Mouse (Mus musculus) megakaryocyte, adult 5-6 weeks (primary cell): ENCODE measurements at regions not wholly inside any gene's neighbourhood (a gene's known extent, or its start where the extent isn't known, plus 50 kb on each side); places are given as distances from the start of the nearest gene placed in this dataset.

ENCODE experiments used
- ATAC-seq: 2 replicates; pipeline ENCODE4 v1.8.0; 2016; ENCODE audit warnings: mild to moderate bottlenecking, inconsistent platforms; ENCODE audit not compliant: poor library complexity, severe bottlenecking

DNA sequence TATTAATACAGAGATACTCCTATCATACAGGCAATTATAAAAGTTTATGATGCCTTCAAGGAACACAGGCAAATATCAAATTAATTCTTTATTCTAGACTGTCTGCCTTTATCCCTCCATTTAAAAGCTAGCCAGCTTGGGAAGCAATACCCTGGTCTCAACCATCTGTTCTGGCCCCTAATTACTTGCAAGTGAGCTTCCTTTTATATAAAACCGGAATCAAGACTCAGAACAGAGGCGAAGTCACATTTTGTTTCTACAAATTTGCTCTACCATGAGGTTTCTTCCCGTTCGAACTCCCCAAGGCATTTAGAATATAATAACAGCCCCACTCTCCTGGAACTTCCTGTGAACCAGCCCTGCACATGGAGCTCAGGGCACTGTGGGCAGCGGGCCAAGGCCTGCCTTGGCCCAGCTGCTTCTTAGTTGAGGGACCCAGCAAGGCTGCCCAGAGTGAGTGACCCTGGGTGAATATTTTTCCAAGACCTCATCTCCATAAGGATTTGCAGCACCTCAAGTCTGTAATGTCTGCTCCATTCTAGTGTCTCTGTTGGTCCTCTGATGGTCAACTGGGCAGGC is 355.3 kb upstream of the Gm10131 start:
- ATAC-seq: no peak

DNA sequence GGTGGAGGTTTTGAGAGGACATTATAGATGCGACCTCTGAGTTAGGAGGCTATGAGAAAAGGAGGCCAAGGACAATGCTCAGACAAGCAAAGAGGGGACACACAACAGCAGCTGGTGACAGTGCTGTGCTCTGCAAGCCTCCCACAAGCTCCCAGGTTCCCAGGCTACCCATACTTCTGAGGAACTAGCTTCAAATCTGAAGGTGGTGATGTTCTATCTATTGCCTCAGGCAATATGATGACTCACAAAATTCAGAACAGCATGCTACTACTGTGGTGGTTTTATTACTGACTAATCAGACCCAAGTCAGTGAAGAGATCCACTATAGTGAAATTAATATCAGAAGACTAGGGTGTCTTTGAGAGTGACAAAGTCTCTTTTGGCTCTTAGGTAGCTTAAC is 353.9 kb upstream of the Gm10131 start:
- ATAC-seq: no peak

DNA sequence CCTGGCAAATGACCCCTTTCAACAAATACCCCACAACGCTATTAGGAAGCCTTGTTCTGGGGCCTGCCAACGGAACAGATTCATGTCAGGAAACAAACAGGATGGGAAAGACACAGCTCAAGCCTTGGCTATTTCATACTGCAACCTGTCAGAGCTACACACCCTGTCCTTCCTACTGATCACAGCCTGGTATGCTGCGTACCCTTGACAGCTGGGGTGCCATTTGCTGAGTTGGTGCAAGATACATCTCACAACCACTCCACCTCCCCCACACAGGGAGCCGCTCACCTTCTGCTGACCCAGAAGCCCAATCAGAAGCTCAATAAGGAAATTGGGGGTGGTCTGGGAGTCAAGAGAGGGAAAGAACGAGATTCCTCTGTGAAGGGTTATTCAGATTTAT is 350.7 kb upstream of the Gm10131 start:
- no peak for ATAC-seq

GRCm38 (mm10) chr8:34458300-34458699 is 346.8 kb upstream of the Gm10131 start:
- no peak for ATAC-seq

GRCm38 (mm10) chr8:34456543-34456942 is 345.0 kb upstream of the Gm10131 start:
- ATAC-seq: no peak

DNA sequence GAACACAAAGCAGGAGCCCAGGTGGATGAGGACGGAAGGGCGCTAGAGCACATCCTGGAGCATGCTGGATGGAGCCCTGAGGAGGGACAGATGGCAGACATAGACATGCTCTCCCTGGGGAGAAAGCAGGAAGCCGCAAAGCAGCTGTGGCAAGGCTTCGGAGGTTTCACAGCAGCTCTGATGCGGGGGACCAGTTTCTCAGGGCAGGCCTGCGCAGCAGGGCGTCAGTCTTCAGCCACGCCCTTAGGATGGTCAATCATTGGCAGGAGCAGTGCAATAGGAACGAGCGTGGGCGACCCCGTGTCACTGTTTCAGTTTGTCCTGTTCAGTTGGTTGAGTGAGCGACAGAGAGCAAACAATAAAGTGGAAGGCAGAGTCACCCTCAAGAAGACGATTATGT is 343.8 kb upstream of the Gm10131 start:
- no peak for ATAC-seq

DNA sequence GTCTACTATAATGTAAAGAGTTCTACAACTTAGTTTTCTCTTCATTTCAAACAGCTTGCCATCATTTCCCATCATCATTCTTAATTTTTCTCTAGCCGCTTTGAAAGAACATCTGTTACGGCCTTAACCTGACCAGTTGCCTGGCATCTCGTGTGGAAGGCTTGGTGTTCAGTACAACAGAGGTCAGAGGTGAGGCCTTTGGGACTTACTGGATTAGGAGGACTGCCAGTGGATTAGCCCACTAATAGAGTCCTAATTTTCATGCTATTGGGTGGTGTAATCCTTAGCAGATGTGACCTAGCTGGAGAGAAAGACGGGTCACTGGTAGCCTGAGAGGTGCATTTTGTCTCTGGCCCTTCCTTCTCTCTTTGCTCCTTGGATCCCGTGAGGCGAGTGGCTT is 341.3 kb upstream of the Gm10131 start:
- ATAC-seq: no peak

- ATAC-seq: no peak
Measured at GRCm38 (mm10) chr8:34451211-34452000, 339.9 kb upstream of the Gm10131 start.

DNA sequence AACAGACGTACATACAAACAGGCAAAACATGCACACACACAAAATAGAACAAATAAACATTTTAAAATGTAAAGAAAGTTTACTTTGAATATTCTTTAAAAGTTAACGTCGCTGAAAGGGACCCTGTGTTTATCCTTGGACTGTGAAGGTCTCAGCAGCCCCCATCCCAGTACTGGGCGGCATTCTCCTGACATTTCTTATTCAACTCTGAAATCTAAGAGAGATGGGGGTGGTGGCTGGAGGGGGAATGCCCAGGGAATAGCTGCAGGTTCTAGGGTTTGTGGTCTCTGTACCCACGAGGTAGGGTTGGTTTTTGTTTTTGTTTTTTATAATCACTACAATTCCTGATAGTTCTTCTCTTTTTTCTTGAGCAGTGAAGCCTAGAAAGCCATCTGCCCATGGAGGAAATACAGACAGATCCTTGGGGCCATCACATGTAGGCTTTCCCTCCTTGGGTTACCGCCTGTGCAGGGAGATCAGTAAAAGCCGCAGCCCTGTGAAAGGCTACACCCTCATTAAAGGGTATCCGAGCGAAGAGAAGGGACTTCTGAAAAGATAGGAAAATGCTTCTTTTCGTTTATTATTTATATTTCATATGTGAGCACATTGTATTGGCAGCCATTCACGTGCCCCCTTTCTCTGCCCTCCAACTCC is 338.0 kb upstream of the Gm10131 start:
- no peak for ATAC-seq

DNA sequence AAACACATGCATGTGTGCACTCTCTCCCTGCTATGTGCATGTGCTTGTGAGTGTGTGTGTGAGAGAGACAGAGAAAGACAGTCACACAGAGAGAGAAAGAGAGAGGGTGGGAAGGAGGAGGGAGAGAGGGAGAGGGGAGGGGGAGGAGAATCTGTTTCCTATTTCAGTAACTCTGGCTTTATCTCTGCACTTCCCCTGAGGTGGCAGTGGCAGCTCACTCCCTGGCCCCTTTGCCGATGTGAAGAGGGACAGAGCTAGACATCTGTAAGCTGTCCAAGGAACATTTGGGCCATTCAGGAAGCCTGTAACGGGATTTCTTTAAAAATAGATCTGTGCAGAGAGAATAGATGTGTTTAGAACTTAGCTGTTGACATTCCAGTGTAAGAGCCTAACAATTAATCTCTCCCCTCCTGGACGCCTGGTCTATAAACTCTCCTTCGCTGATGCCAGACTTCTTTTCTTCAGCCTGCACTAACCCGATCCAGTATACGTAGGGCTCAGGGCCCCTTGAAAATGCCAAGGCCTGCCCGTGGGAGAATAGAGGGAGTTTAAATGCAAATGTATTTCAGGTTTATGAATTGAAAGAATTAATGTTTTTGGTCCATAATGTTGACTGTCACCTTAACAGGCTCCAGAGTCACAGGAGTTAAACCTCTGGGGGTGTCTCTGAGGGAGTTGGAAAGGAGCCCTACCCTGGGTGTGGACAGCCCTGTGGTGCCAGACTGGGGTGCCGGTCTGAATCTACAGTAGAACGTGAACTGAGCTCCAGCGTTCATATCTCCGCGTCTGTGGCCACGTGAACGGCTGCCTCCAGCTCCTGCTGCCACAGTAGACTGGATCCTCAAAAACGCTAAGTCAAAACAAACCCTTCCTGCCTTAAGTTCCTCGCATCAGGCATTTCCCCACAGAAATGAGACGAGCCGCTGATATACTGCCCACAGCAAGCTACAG is 336.6 kb upstream of the Gm10131 start:
- ATAC-seq: no peak

- no peak for ATAC-seq
Measured at GRCm38 (mm10) chr8:34442688-34443087, 331.2 kb upstream of the Gm10131 start.

- ATAC-seq: no peak
Measured at GRCm38 (mm10) chr8:34441756-34442155, 330.2 kb upstream of the Gm10131 start.

DNA sequence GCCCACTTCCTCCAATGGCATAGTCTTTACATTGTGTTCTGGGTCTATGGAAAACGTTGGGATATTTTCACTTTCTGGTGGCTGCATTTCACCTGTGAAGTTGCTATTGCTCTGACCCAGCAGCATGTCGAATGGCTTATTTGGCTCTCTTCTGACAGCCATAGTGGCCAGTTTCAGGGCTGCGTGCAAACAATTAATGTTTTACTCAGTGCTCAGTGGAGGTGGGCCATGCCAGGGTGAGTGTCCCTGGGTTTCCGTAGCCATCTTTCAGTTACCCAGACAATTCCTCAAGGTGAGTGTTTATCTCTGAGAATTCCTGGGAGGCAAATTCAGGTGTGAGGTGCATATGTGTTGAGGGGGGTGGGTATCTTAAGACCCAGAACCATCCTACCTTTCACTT is 329.2 kb upstream of the Gm10131 start:
- no peak for ATAC-seq

- ATAC-seq: no peak
Measured at GRCm38 (mm10) chr8:34438771-34439170, 327.2 kb upstream of the Gm10131 start.

- no peak for ATAC-seq
Measured at GRCm38 (mm10) chr8:34431985-34432384, 320.4 kb upstream of the Gm10131 start.

DNA sequence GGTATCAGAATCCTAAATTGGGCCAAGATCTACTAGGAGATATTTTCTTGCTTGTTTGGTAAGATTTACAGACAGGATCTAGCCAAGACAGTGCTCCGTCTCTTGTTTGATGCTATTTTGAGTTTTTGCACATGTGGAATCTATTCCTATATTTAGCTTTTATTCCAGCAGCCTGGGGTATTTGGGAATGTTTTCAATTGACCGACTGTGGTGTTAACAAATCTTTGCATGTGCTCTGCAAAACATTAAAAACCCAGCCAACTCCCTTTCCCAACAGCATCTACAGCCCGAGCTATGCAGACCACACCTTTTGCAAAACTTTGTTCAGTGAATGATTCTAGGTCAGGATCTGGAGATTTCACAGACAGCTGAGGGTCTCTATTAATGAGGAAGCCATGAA is 317.7 kb upstream of the Gm10131 start:
- no peak for ATAC-seq

GRCm38 (mm10) chr8:34401571-34401970 is 290.0 kb upstream of the Gm10131 start:
- no peak for ATAC-seq

DNA sequence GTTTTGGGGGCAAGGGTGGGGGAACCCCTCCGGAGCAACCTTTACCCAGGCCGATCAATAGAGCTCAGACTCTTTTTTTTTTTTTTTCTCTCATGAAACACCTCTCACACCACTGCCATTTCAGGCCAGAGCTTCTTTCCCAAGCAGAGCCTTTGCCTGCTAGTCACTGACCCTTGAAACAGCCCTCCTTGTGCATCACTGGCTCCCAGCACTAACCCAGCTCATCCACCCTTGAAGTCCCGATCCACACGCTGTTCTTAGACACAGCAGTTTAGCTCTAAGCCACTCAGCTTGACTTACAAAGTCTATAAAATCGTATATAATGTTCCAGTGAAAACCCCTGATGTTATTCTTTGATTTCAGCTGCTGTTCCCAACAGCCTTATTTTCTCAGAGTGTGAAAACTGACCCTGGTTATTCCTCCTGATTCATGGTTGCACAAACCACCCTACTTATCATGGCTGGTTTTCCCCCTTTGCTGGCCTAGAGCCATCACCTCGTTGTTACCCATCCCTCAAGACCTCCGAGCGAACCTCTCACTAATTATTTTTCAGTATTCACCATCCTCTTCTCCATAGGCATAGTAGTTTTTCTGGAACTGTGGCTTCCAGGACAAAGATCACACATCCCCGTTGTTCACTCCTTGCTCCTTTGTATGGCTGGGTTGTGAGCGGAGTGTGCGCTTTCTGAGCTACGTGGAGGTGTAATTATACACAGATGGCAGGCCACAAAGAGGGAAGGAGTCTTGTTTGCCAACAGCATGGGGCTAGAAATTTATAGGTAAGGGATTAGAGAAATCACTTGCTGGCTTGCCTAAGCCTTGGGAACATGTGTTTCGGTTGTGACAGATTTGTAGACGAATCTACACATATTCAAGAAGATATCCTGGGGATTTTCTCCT is 287.6 kb upstream of the Gm10131 start:
- ATAC-seq: no peak

- ATAC-seq: no peak
Measured at GRCm38 (mm10) chr8:34397583-34398411, 286.3 kb upstream of the Gm10131 start.
